Mouse (Mus musculus) ES-Bruce4 (cell line): ENCODE results near the gene Abcc1.

ENCODE experiments used
- CTCF ChIP-seq: IDR thresholded peaks from one replicate; pipeline ENCODE4 v1.8.1; 2011; ENCODE audit warnings: low read depth, low read length
- EP300 ChIP-seq: IDR thresholded peaks from 2 replicates; pipeline ENCODE4 v1.6.1; 2011; ENCODE audit warnings: low read depth, low read length; ENCODE audit not compliant: insufficient read depth

DNA sequence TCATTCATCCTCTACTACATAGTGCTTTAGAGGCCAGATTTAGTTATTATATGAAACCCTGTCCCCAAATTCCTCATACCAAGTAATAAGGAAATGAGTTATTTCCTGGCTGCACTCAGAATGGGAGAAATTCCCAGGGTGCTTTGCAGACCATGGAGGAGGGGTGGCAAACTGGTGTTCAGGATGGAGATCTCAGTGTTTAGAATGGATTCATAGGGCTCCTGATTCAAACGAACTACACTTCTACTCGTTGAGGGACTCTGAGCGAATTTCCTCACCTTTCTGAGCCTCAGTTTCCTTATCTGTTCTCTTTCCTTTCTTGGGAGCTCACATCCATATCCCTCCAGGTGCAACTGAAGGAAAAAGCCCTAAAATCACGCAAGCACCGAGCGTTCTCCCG lies 427 bp upstream of the Abcc1 start:
- TF ChIP-seq CTCF (no peak), EP300 (no peak)
